Mouse (Mus musculus): ENCODE data around the gene 1700001O22Rik. TPM values are rescaled to one million over a fixed set of nuclear protein-coding genes. Genes with fewer than 3 reads are reported as not detected.
A peak's percentile ranks its signal among the peaks of the same experiment; 100 is the strongest.

1700001O22Rik gene
- polyA plus RNA-seq, 1 experiment from 2014 or later = 2.6 TPM

DNA sequence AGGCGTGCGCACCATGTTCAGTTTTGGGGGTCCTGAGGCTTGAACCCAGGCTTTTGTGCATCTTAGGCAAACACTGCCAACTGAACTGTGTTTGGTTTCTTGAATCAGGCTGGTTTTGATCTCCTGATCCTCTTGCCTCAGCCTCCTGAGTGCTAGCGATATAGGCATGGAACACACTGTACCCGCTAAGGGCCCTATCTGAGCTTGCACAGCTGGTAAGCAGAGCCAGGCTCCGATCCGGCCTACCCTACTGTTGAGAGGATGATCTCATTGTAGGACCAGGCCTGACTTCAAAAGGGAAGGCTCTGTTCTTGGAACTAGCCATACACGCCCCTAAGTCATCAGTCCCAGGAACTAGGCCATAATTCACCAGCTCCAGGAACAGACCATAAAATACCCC is 7.1 kb upstream of the 1700001O22Rik start:
- no peak overlapping the region for H3K9ac ChIP-seq
- peaks cover 20% of the 10 kb centered on the region; the same call in 1 of the 2 replicates for H3K36me3 ChIP-seq
- peaks cover 26% of the 10 kb centered on the region for H3K4me1 ChIP-seq (replicated peaks)
- no peaks in the 10 kb centered on the region for H3K9me3 ChIP-seq (replicated peaks)
- ATAC-seq (replicated peaks; ENCODE audit: insufficient number of reproducible peaks, insufficient read depth, low FRiP score, low read depth) = no peak
- no peak overlapping the region for H3K27ac ChIP-seq
- whole genome bisulfite sequencing = 77% methylated on average over 7 of the region's 7 CpGs
- no peak overlapping the region for H3K4me3 ChIP-seq
- H3K27me3 ChIP-seq = no peaks in the 10 kb centered on the region
- no peak overlapping the region for H3K4me2 ChIP-seq

DNA sequence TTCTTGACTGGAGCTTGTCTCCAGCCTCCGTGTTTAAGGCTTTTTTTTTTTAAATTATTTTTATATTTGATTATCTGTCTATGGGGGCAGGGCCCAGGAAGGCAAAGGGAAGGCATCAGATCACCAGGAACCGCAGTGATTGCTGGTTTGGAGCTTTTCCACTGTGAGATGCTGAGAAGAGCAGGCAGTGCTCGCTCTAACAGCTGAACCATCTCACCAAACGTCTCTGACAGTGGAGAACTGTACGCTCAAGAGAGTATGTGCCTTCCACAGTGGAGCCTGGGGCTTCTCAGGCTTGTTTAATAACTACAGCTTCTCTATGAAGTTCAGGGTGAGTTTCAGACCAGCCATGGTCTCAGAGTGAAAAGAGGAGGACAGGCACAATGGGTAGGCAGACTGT is 6.0 kb upstream of the 1700001O22Rik start:
- no peaks in the 10 kb centered on the region for H3K9me3 ChIP-seq (replicated peaks)
- no peak for ATAC-seq (replicated peaks; ENCODE audit: insufficient number of reproducible peaks, insufficient read depth, low FRiP score, low read depth)
- H3K36me3 ChIP-seq = peaks cover 14% of the 10 kb centered on the region; the same call in 1 of the 2 replicates
- H3K27ac ChIP-seq = no peak overlapping the region
- H3K4me3 ChIP-seq = no peak overlapping the region
- H3K27me3 ChIP-seq = no peaks in the 10 kb centered on the region
- no peak overlapping the region for H3K9ac ChIP-seq
- 0 out of 2 replicates have a peak overlapping the region, but pooled peaks have one; percentile 16 for H3K4me2 ChIP-seq
- peaks cover 26% of the 10 kb centered on the region for H3K4me1 ChIP-seq (replicated peaks)
- 64% methylated on average over 5 of the region's 5 CpGs for WGBS

DNA sequence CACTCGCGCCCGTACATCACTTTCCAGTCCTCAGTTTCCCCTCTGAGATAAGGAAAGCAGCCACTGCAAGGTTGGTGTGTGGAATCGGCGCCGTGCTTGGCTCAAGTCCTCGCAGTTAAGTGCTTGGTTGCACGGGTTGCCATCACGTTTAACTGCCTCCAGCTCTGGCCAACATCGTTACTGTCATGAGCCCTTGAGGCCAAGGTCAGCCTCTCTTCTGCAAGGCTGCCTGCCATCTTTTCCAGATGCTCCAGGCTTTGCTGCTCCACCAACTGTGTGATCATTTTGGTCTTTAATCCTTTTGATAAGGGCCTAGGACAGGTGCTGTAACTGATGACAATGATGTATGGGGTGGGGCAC is 4.8 kb upstream of the 1700001O22Rik start:
- Histone ChIP-seq H3K4me2 (peak overlapping the region; percentile 86), H3K9ac (peak overlapping the region; percentile 75), H3K4me1 (replicated peaks) (peaks cover 26% of the 10 kb centered on the region), H3K9me3 (replicated peaks) (no peaks in the 10 kb centered on the region), H3K36me3 (peaks cover 6% of the 10 kb centered on the region; the same call in 1 of the 2 replicates), H3K4me3 (peak overlapping the region; percentile 69), H3K27me3 (0 out of 2 replicates have a peak, but pooled peaks cover 3% of the 10 kb centered on the region), H3K27ac (peak overlapping the region; percentile 86)
- ATAC-seq (replicated peaks; ENCODE audit: insufficient number of reproducible peaks, insufficient read depth, low FRiP score, low read depth) = no peak
- WGBS = 3% methylated on average over 10 of the region's 10 CpGs

- H3K4me3 ChIP-seq = peak within 1 kb of the TSS; percentile 69
- H3K4me1 ChIP-seq (replicated peaks) = peaks cover 26% of the 10 kb centered on the region
- peak within 1 kb of the TSS; percentile 86 for H3K27ac ChIP-seq
- WGBS = under 1% methylated on average over 39 of the region's 44 CpGs
- no peaks in the 10 kb centered on the region for H3K9me3 ChIP-seq (replicated peaks)
- 0 out of 2 replicates have a peak, but pooled peaks cover 5% of the 10 kb centered on the region for H3K27me3 ChIP-seq
- peak within 1 kb of the TSS; percentile 75 for H3K9ac ChIP-seq
- H3K36me3 ChIP-seq = peaks cover 6% of the 10 kb centered on the region; the same call in 1 of the 2 replicates
- H3K4me2 ChIP-seq = peak within 1 kb of the TSS; percentile 86
- peak; percentile 99 for ATAC-seq (replicated peaks; ENCODE audit: insufficient number of reproducible peaks, insufficient read depth, low FRiP score, low read depth)
Measured at GRCm38 (mm10) chr2:30807648-30808295, 4.3 kb upstream of the 1700001O22Rik start, which contains the start of gene Ntmt1. Ntmt1 (plus strand) TSS chr2:30807826.

DNA sequence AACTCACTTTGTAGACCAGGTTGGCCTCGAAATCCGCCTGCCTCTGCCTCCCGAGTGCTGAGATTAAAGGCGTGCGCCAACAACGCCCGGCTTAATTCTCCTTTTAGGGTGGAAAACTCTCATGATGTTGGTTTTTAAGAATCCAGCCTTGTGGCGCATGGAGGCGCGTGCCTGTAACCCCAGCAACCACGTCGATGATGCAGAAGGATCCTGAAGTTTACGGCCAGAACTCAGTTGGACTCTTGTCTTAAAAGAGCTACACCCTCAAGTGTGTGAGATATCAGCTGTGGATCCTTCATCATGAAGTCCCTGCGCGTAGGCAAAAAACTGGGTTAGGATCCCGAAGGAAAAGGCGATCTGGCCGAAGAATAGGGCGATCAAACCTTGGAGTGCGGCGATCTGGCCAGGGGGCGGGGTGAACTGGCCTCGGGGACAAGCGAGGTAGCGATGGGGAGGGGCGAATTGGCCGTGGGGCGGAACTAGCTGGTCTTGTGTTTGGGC is 3.7 kb upstream of the 1700001O22Rik start:
- peak overlapping the region; percentile 65 for H3K9ac ChIP-seq
- ATAC-seq (replicated peaks; ENCODE audit: insufficient number of reproducible peaks, insufficient read depth, low FRiP score, low read depth) = peak; percentile 14
- WGBS = 7% methylated on average over 28 of the region's 28 CpGs

GRCm38 (mm10) chr2:30805983-30806382 is 2.5 kb upstream of the 1700001O22Rik start:
- Histone ChIP-seq H3K4me2 (no peak overlapping the region), H3K4me3 (no peak overlapping the region), H3K4me1 (replicated peaks) (peaks cover 36% of the 10 kb centered on the region), H3K9me3 (replicated peaks) (no peaks in the 10 kb centered on the region), H3K36me3 (no peaks in the 10 kb centered on the region), H3K9ac (no peak overlapping the region), H3K27me3 (peaks cover 17% of the 10 kb centered on the region), H3K27ac (no peak overlapping the region)
- WGBS = 90% methylated on average over 2 of the region's 2 CpGs
- ATAC-seq (replicated peaks; ENCODE audit: insufficient number of reproducible peaks, insufficient read depth, low FRiP score, low read depth) = no peak

More for the DNA sequence above, 3.7 kb upstream of the 1700001O22Rik start:
- Histone ChIP-seq H3K9me3 (replicated peaks) (no peaks in the 10 kb centered on the region), H3K36me3 (peaks cover 3% of the 10 kb centered on the region; the same call in 1 of the 2 replicates), H3K4me2 (peak overlapping the region; percentile 86), H3K4me3 (peak overlapping the region; percentile 69), H3K27me3 (0 out of 2 replicates have a peak, but pooled peaks cover 7% of the 10 kb centered on the region), H3K4me1 (replicated peaks) (peaks cover 26% of the 10 kb centered on the region), H3K27ac (peak overlapping the region; percentile 86)

- peaks cover 45% of the 10 kb centered on the region for H3K27me3 ChIP-seq
- peak overlapping the region; percentile 100 for H3K4me2 ChIP-seq
- peak; percentile 48; the same call in 1 of the 2 replicates for ATAC-seq (replicated peaks; ENCODE audit: insufficient number of reproducible peaks, insufficient read depth, low FRiP score, low read depth)
- no peaks in the 10 kb centered on the region for H3K9me3 ChIP-seq (replicated peaks)
- H3K36me3 ChIP-seq = no peaks in the 10 kb centered on the region
- H3K9ac ChIP-seq = peak overlapping the region; percentile 64
- H3K4me3 ChIP-seq = peak overlapping the region; percentile 58
- 1% methylated on average over 77 of the region's 77 CpGs for WGBS
- H3K4me1 ChIP-seq (replicated peaks) = peaks cover 22% of the 10 kb centered on the region
- no peak overlapping the region for H3K27ac ChIP-seq
Measured at GRCm38 (mm10) chr2:30801067-30801852, 2.2 kb downstream of the 1700001O22Rik start.

GRCm38 (mm10) chr2:30800671-30801066 is 2.8 kb downstream of the 1700001O22Rik start:
- 37% methylated on average over 7 of the region's 7 CpGs for WGBS
- Histone ChIP-seq H3K4me3 (peak overlapping the region; percentile 58), H3K27me3 (peaks cover 45% of the 10 kb centered on the region), H3K9ac (no peak overlapping the region), H3K36me3 (no peaks in the 10 kb centered on the region), H3K9me3 (replicated peaks) (no peaks in the 10 kb centered on the region), H3K4me1 (replicated peaks) (peaks cover 28% of the 10 kb centered on the region), H3K27ac (no peak overlapping the region), H3K4me2 (peak overlapping the region; percentile 100)
- no peak for ATAC-seq (replicated peaks; ENCODE audit: insufficient number of reproducible peaks, insufficient read depth, low FRiP score, low read depth)

GRCm38 (mm10) chr2:30799456-30799855 is 4.0 kb downstream of the 1700001O22Rik start:
- Histone ChIP-seq H3K36me3 (no peaks in the 10 kb centered on the region), H3K9me3 (replicated peaks) (no peaks in the 10 kb centered on the region), H3K9ac (no peak overlapping the region), H3K27ac (no peak overlapping the region), H3K27me3 (peaks cover 45% of the 10 kb centered on the region), H3K4me2 (no peak overlapping the region), H3K4me3 (no peak overlapping the region), H3K4me1 (replicated peaks) (peaks cover 34% of the 10 kb centered on the region)
- ATAC-seq (replicated peaks; ENCODE audit: insufficient number of reproducible peaks, insufficient read depth, low FRiP score, low read depth) = no peak
- 79% methylated on average over 3 of the region's 3 CpGs for WGBS

GRCm38 (mm10) chr2:30796382-30796781 is 7.1 kb downstream of the 1700001O22Rik start:
- Histone ChIP-seq H3K27me3 (peaks cover 32% of the 10 kb centered on the region), H3K4me2 (peak overlapping the region; percentile 52), H3K4me1 (replicated peaks) (peaks cover 31% of the 10 kb centered on the region), H3K9ac (no peak overlapping the region), H3K4me3 (0 out of 2 replicates have a peak overlapping the region, but pooled peaks have one; percentile 8), H3K9me3 (replicated peaks) (no peaks in the 10 kb centered on the region), H3K27ac (no peak overlapping the region), H3K36me3 (no peaks in the 10 kb centered on the region)
- 5% methylated on average over 11 of the region's 11 CpGs for WGBS
- ATAC-seq (replicated peaks; ENCODE audit: insufficient number of reproducible peaks, insufficient read depth, low FRiP score, low read depth) = peak; percentile 45

GRCm38 (mm10) chr2:30795889-30796275 is 7.6 kb downstream of the 1700001O22Rik start:
- H3K4me1 ChIP-seq (replicated peaks) = peaks cover 26% of the 10 kb centered on the region
- no peak overlapping the region for H3K4me3 ChIP-seq
- no peak for ATAC-seq (replicated peaks; ENCODE audit: insufficient number of reproducible peaks, insufficient read depth, low FRiP score, low read depth)
- H3K27me3 ChIP-seq = peaks cover 27% of the 10 kb centered on the region
- H3K27ac ChIP-seq = no peak overlapping the region
- H3K9me3 ChIP-seq (replicated peaks) = no peaks in the 10 kb centered on the region
- no peak overlapping the region for H3K9ac ChIP-seq
- no peaks in the 10 kb centered on the region for H3K36me3 ChIP-seq
- WGBS = 72% methylated on average over 5 of the region's 5 CpGs
- peak overlapping the region; percentile 52; the same call in 1 of the 2 replicates for H3K4me2 ChIP-seq
